Mouse (Mus musculus): ENCODE data around the gene Ormdl3. TPM values are rescaled to one million over a fixed set of nuclear protein-coding genes. Genes with fewer than 3 reads are reported as not detected.

The Ormdl3 gene
- polyA plus RNA-seq, 1 experiment from 2014 or later, result 120 TPM

DNA sequence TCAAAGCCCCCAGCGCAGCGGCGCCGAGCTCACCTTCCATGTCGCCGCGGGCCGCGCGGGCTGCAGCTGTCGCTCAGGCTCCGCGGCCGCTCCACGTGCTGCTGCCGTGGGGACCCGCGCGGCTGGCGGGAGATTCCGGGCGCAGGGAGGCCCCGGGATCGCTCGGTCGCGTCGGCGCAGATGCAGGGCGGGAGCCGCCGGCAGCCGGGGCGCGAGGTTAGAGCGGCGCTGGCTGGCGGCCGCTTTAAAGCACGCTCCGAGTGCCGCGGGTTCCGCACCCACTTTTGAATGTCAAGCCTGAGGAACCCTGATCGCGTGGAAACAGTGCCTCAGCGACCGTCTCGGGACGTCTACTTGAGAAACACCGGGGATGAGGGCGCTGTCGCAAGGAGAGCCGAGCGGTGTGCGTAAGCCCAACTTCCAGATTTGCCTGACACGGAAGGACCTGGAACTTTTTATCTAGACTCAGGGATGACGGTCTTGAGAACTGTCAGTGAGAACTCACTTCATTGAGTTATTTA, 41.4 kb downstream of the Ormdl3 start, which contains the start of gene Ikzf3:
TSS of gene Ikzf3 (minus strand) at position 321 of the 521 bp plus-strand sequence.
- 0 out of 2 replicates have a peak within 1 kb of the TSS, but pooled peaks have one; percentile 29 for H3K9ac ChIP-seq
- no peaks in the 10 kb centered on the region for H3K36me3 ChIP-seq (replicated peaks)
- ATAC-seq (replicated peaks), result no peak
- H3K27me3 ChIP-seq (replicated peaks), result peaks cover 78% of the 10 kb centered on the region
- H3K4me3 ChIP-seq, result peak within 1 kb of the TSS; percentile 38
- no peaks in the 10 kb centered on the region for H3K9me3 ChIP-seq
- WGBS, result under 1% methylated on average over 58 of the region's 58 CpGs
- H3K4me2 ChIP-seq, result peak within 1 kb of the TSS; percentile 83
- peaks cover 13% of the 10 kb centered on the region for H3K4me1 ChIP-seq
- no peak within 1 kb of the TSS for H3K27ac ChIP-seq

DNA sequence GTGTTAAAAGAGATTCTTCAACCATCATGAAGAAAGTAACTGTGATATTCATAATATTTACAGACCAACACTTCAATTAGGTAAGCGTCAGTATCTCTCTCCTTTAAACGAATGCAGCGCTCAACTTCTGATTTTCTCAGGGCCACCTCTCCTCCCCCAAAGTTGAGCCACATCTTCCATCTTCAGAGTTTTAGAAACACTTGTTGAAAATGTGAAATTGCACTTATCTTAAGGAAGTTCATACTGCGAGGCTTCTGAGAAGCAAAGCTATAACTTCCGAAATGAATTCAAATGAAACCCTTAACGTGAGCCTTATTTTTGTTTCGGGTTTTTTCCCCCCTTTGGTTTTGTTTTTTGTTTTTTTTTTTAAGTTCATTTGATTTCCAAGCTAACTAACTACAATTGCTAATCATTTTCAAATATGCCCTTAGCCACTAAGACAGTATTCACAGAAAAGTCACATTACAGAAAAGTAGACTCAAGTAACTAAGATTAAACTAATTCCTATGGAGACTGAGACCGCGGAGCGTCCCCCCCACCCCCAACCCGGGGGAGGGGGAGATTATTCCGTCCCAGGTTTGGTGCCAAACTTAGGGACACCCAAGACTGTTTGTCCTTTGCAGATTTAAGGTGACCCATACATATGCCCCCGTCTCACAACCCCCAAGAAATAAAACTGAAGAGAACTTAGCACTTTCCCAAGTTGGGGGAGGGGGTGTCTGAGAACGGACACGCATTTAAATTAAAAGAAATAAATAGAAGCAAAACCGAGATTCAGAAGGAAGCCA, 42.1 kb downstream of the Ormdl3 start:
- no peak overlapping the region for H3K27ac ChIP-seq
- ATAC-seq (replicated peaks), result no peak
- peaks cover 73% of the 10 kb centered on the region for H3K27me3 ChIP-seq (replicated peaks)
- H3K9ac ChIP-seq, result no peak overlapping the region
- peaks cover 8% of the 10 kb centered on the region for H3K4me1 ChIP-seq
- 3% methylated on average over 16 of the region's 16 CpGs for WGBS
- peak overlapping the region; percentile 38 for H3K4me3 ChIP-seq
- no peaks in the 10 kb centered on the region for H3K36me3 ChIP-seq (replicated peaks)
- H3K9me3 ChIP-seq, result no peaks in the 10 kb centered on the region
- peak overlapping the region; percentile 83 for H3K4me2 ChIP-seq

DNA sequence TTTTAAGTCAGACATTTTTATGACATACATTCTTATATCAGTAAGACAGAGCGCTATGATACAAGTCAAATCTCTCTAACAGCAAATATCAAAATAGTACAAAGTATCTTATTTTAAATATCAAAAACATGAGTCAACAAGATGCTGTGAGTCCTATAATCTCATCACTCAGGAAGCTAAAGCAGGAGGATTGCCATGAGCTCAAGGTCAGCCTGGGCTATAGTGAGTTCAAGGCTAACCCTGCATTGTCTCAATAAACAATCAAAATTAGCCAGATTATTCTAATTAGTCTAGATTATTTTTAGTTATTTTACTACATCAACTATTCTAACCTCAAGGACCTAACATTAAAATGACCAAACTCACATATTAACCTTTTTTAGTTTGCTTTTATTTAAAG, 43.8 kb downstream of the Ormdl3 start:
- Histone ChIP-seq H3K27ac (no peak overlapping the region), H3K9me3 (no peaks in the 10 kb centered on the region), H3K9ac (no peak overlapping the region), H3K36me3 (replicated peaks) (no peaks in the 10 kb centered on the region), H3K4me2 (no peak overlapping the region), H3K4me1 (peaks cover 8% of the 10 kb centered on the region), H3K4me3 (no peak overlapping the region), H3K27me3 (replicated peaks) (peaks cover 57% of the 10 kb centered on the region)
- ATAC-seq (replicated peaks), result no peak
- WGBS, result 84% methylated on average over 1 of the region's 1 CpGs

DNA sequence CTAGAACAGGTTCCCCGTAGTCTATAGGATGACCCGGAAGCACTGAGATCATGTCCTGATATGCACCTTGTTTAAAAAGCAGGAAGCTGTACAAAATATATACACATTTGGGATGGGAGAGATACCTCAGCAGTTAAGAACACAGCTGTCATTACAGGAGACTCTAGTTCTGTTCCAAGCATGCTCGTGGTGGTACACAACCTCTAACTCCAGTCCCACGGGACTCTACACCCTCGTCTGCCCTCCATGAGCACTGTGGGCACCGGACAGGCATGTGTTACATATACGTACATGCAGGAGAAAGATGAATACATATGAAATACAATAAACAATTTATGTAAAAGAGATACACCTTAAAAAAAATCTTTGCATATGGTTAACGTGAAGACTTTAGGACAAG, 44.6 kb downstream of the Ormdl3 start:
- Histone ChIP-seq H3K27me3 (replicated peaks) (peaks cover 49% of the 10 kb centered on the region), H3K4me1 (peaks cover 8% of the 10 kb centered on the region), H3K9me3 (no peaks in the 10 kb centered on the region), H3K27ac (no peak overlapping the region), H3K4me2 (no peak overlapping the region), H3K36me3 (replicated peaks) (no peaks in the 10 kb centered on the region), H3K9ac (no peak overlapping the region), H3K4me3 (no peak overlapping the region)
- ATAC-seq (replicated peaks), result no peak
- 73% methylated on average over 8 of the region's 8 CpGs for WGBS

DNA sequence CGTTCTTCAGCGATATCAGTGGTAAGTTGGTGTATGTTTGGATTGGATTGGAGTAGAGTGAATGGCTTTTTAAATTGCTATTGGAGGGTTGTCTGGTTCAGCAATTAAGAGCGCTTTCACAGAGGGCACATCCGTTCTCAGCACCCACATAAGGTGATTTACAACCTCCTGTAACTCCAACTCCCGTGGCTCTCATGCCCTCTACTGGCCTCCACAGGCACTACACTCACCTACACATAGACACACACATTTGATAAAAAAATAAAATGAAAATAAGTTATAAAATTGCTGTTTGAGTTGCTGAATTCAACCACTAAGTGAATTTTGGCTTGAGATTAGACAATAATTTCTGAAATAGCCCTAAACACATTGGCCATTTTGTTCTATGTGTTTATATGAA, 46.8 kb downstream of the Ormdl3 start:
- H3K4me2 ChIP-seq, result no peak overlapping the region
- H3K4me1 ChIP-seq, result peaks cover 2% of the 10 kb centered on the region
- no peak overlapping the region for H3K27ac ChIP-seq
- WGBS, result 80% methylated on average over 5 of the region's 5 CpGs
- no peaks in the 10 kb centered on the region for H3K9me3 ChIP-seq
- no peak for ATAC-seq (replicated peaks)
- no peak overlapping the region for H3K4me3 ChIP-seq
- H3K27me3 ChIP-seq (replicated peaks), result peaks cover 26% of the 10 kb centered on the region
- H3K9ac ChIP-seq, result no peak overlapping the region
- no peaks in the 10 kb centered on the region for H3K36me3 ChIP-seq (replicated peaks)

DNA sequence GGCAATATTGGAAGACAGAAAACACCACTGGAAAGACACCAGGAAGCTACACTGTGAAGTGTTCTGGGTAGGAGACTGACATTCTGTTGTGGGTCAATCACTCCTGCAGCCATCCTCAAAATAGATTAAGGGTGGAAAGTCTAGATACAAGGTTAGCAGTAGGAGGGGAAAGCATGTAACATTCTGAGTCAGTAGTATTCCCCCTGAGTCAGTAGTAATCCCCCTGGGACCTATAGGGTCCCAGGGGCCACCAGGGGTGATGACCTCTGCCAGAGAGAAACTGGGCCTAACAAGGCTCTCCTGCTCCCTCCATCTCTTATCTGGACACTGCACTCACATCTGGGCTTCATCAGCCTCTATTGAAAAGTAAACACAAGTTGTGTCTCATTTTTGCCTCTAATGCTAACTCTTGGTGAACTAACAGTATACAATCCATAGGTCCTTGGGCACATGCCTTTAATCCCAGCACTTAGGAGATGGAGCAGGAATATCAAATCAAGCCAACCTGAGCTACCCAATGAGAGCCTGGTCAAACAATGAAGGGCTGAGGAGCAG, 49.6 kb downstream of the Ormdl3 start:
- Histone ChIP-seq H3K27ac (no peak overlapping the region), H3K4me3 (no peak overlapping the region), H3K4me2 (no peak overlapping the region), H3K27me3 (replicated peaks) (peaks cover 13% of the 10 kb centered on the region), H3K36me3 (replicated peaks) (no peaks in the 10 kb centered on the region), H3K9ac (no peak overlapping the region), H3K4me1 (no peaks in the 10 kb centered on the region), H3K9me3 (no peaks in the 10 kb centered on the region)
- ATAC-seq (replicated peaks), result no peak

Other genes starting within 250 kb of the Ormdl3 start
- gene Ppp1r1b, start 239.0 kb downstream of the Ormdl3 start, polyA plus RNA-seq (2015; fragmentation: Nextera tagmentation; extraction: Ambion mirVana), result 2.0 and 4.0 TPM in 2 replicates
- gene Stard3, start 229.0 kb downstream of the Ormdl3 start, polyA plus RNA-seq (2015; fragmentation: Nextera tagmentation; extraction: Ambion mirVana), result 38.2 and 44.6 TPM in 2 replicates
- 0.43 TPM in 1 of 2 replicates, not detected in the other for gene Tcap, start 203.6 kb downstream of the Ormdl3 start, polyA plus RNA-seq (2015; fragmentation: Nextera tagmentation; extraction: Ambion mirVana)
- 1.2 and 1.3 TPM in 2 replicates for gene Pnmt, start 200.9 kb downstream of the Ormdl3 start, polyA plus RNA-seq (2015; fragmentation: Nextera tagmentation; extraction: Ambion mirVana)
- 9.6 and 9.9 TPM in 2 replicates for gene Pgap3, start 186.9 kb downstream of the Ormdl3 start, polyA plus RNA-seq (2015; fragmentation: Nextera tagmentation; extraction: Ambion mirVana)
- 6.8 and 7.7 TPM in 2 replicates for gene Erbb2, start 174.9 kb downstream of the Ormdl3 start, polyA plus RNA-seq (2015; fragmentation: Nextera tagmentation; extraction: Ambion mirVana)
- 233 and 238 TPM in 2 replicates for gene Mien1, start 148.4 kb downstream of the Ormdl3 start, polyA plus RNA-seq (2015; fragmentation: Nextera tagmentation; extraction: Ambion mirVana)
- gene Grb7, start 141.0 kb downstream of the Ormdl3 start, polyA plus RNA-seq (2015; fragmentation: Nextera tagmentation; extraction: Ambion mirVana), result 0.80 and 1.1 TPM in 2 replicates
- 0.04 TPM in 1 of 2 replicates, not detected in the other for gene Ikzf3, start 41.3 kb downstream of the Ormdl3 start, polyA plus RNA-seq (2015; fragmentation: Nextera tagmentation; extraction: Ambion mirVana)
- gene Zpbp2, start 36.3 kb downstream of the Ormdl3 start, polyA plus RNA-seq (2015; fragmentation: Nextera tagmentation; extraction: Ambion mirVana), result 0.14 TPM in 1 of 2 replicates, not detected in the other
- not detected in 2 replicates for gene Lrrc3c, start 10.9 kb upstream of the Ormdl3 start, polyA plus RNA-seq (2015; fragmentation: Nextera tagmentation; extraction: Ambion mirVana)
- 0.66 and 0.72 TPM in 2 replicates for gene Gm12355, start 38.3 kb upstream of the Ormdl3 start, polyA plus RNA-seq (2015; fragmentation: Nextera tagmentation; extraction: Ambion mirVana)
- gene Gsdma3, start 39.0 kb upstream of the Ormdl3 start, polyA plus RNA-seq (2015; fragmentation: Nextera tagmentation; extraction: Ambion mirVana), result not detected in 2 replicates
- gene Gsdma2, start 59.4 kb upstream of the Ormdl3 start, polyA plus RNA-seq (2015; fragmentation: Nextera tagmentation; extraction: Ambion mirVana), result not detected in 2 replicates
- not detected in 2 replicates for gene Gsdma, start 77.0 kb upstream of the Ormdl3 start, polyA plus RNA-seq (2015; fragmentation: Nextera tagmentation; extraction: Ambion mirVana)
- 198 TPM in 2 replicates for gene Psmd3, start 95.2 kb upstream of the Ormdl3 start, polyA plus RNA-seq (2015; fragmentation: Nextera tagmentation; extraction: Ambion mirVana)
- gene Csf3, start 113.9 kb upstream of the Ormdl3 start, polyA plus RNA-seq (2015; fragmentation: Nextera tagmentation; extraction: Ambion mirVana), result not detected in 2 replicates
- gene Med24, start 142.1 kb upstream of the Ormdl3 start, polyA plus RNA-seq (2015; fragmentation: Nextera tagmentation; extraction: Ambion mirVana), result 82.9 and 84.8 TPM in 2 replicates
- gene Thra, start 153.3 kb upstream of the Ormdl3 start, polyA plus RNA-seq (2015; fragmentation: Nextera tagmentation; extraction: Ambion mirVana), result 151 and 158 TPM in 2 replicates
- gene Nr1d1, start 188.0 kb upstream of the Ormdl3 start, polyA plus RNA-seq (2015; fragmentation: Nextera tagmentation; extraction: Ambion mirVana), result 3.4 and 3.9 TPM in 2 replicates
- gene Msl1, start 208.1 kb upstream of the Ormdl3 start, polyA plus RNA-seq (2015; fragmentation: Nextera tagmentation; extraction: Ambion mirVana), result 33.2 and 33.6 TPM in 2 replicates
- 56.3 and 57.7 TPM in 2 replicates for gene Casc3, start 217.5 kb upstream of the Ormdl3 start, polyA plus RNA-seq (2015; fragmentation: Nextera tagmentation; extraction: Ambion mirVana)
- 9.1 and 9.2 TPM in 2 replicates for gene Rapgefl1, start 249.4 kb upstream of the Ormdl3 start, polyA plus RNA-seq (2015; fragmentation: Nextera tagmentation; extraction: Ambion mirVana)

Measured in midbrain, embryonic 15.5 days (tissue).